Mouse (Mus musculus) forebrain, postnatal 0 days (tissue): ENCODE measurements around the gene Sec22c. TPM values are rescaled to one million over a fixed set of nuclear protein-coding genes. Genes with fewer than 3 reads are reported as not detected.

ENCODE experiments used
- ATAC-seq: fragments of 200-750 bp; cut with Nextera tagmentation; 2 replicates; pipeline ENCODE4 v1.8.0; 2017; ENCODE audit warnings: mild to moderate bottlenecking, moderate library complexity
- DNase-seq: peaks from one replicate; pipeline ENCODE4 v3.0.0-alpha.2; 2015
- H3K27ac ChIP-seq: fragments of 300-500 bp; sonication (generic); 2 replicates; pipeline ENCODE4 v1.5.1; 2014; ENCODE audit warnings: low read depth, mild to moderate bottlenecking, antibody characterized with exemption, low read length, moderate library complexity, mixed read lengths
- H3K27me3 ChIP-seq: fragments of 300-500 bp; sonication (generic); 2 replicates; pipeline ENCODE4 v1.6.1; 2014; ENCODE audit warnings: mild to moderate bottlenecking, low read length, mixed read lengths; ENCODE audit not compliant: insufficient read depth
- H3K36me3 ChIP-seq: fragments of 300-500 bp; sonication (generic); 2 replicates; pipeline ENCODE4 v1.6.1; 2014; ENCODE audit warnings: mild to moderate bottlenecking, moderate library complexity; ENCODE audit not compliant: insufficient read depth
- H3K4me1 ChIP-seq: fragments of 300-500 bp; sonication (generic); 2 replicates; pipeline ENCODE4 v1.6.1; 2014; ENCODE audit warnings: antibody characterized with exemption; ENCODE audit not compliant: insufficient read depth
- H3K4me2 ChIP-seq: fragments of 300-500 bp; sonication (generic); 2 replicates; pipeline ENCODE4 v1.6.1; 2014; ENCODE audit warnings: low read depth, mild to moderate bottlenecking, moderate library complexity
- H3K4me3 ChIP-seq: fragments of 300-500 bp; sonication (generic); 2 replicates; pipeline ENCODE4 v1.5.1; 2014; ENCODE audit warnings: low read depth, low read length, mixed read lengths
- H3K9ac ChIP-seq: fragments of 300-500 bp; sonication (generic); 2 replicates; pipeline ENCODE4 v1.6.1; 2014; ENCODE audit warnings: mild to moderate bottlenecking
- H3K9me3 ChIP-seq: fragments of 300-500 bp; sonication (generic); 2 replicates; pipeline ENCODE4 v1.6.1; 2016; ENCODE audit warnings: low read length
- CTCF ChIP-seq: sonication (generic); IDR thresholded peaks from 2 replicates; pipeline ENCODE4 v1.5.1; 2016; ENCODE audit warnings: antibody characterized with exemption, control low read depth, low read depth
- WGBS: fragments of 180-500 bp; shearing (Covaris S2); extraction: QIAGEN DNeasy Blood & Tissue Kit; methylation state at CpG from one replicate; pipeline ENCODE4 v1.1.7; 2014; 5-methylcytosine and 5-hydroxymethylcytosine counted together
- polyA plus RNA-seq: library from polyadenylated mRNA; unstranded; fragments of >200 nt; fragmentation: Nextera tagmentation; extraction: Ambion mirVana; gene quantifications from 2 replicates; pipeline ENCODE4 v1.2.1, GENCODE M21; 2015
- total RNA-seq: library from RNA; depleted of rRNA; stranded (reverse); fragments of >200 nt; gene quantifications from 2 replicates; pipeline ENCODE4 v1.2.3, GENCODE M21; 2014

Gene Sec22c
- total and polyA plus RNA-seq, 2 experiments from 2014 or later = 24.8 to 36.3 TPM

DNA sequence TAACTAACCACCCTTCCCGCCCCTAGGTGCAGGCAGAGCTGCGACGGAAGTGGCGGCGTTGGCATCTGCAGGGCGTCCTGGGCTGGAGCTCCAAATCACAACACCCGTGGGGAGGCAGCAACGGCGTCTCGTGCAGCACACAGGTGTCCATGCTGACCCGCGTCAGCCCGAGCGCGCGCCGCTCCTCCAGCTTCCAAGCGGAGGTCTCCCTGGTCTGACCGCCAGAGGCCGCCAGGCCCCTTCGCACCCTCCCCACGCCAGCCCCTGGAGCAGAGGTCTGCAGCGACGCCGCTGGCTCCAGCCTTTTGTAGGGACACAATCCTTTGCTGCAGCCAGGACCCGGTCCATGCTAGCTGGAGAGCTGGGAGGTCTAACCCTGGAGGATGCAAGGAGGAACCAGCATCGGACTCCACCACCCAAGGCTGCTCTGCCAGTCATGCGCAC, 35.9 kb downstream of the Sec22c start:
- peak; percentile 64 for ATAC-seq
- 1% methylated on average over 28 of the region's 28 CpGs for WGBS

DNA sequence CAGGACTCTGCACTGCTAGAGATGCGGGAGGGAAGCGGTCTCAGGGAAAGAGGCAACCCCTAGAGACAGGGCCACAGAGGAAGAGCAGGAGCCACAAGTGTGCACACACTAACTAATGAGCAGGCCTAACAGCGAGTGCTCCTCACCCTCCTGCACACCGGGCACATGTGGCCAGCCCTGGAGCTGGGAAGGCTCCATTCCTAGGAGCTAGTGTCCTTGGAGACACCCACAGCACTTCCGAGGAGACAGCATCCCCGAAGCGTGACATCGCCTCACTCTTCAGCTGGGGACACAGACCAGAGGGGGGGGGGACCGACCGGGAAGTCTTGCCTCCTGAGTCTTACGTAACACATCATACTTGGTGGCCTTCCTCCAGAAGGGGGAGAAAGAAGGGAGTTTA, 37.5 kb downstream of the Sec22c start:
- no peak for DNase-seq
- H3K4me2 ChIP-seq = no peak overlapping the region

More for the DNA sequence above, 35.9 kb downstream of the Sec22c start:
- Histone ChIP-seq H3K4me3 (peak overlapping the region; percentile 35), H3K27ac (no peak overlapping the region), H3K27me3 (no peaks in the 10 kb centered on the region), H3K36me3 (no peaks in the 10 kb centered on the region), H3K4me2 (peak overlapping the region; percentile 70), H3K9ac (peak overlapping the region; percentile 51), H3K9me3 (no peaks in the 10 kb centered on the region), H3K4me1 (peaks cover 12% of the 10 kb centered on the region; the same call in 1 of the 2 replicates)
- TF ChIP-seq CTCF = peak; percentile 77
- peak; percentile 65 for DNase-seq

DNA sequence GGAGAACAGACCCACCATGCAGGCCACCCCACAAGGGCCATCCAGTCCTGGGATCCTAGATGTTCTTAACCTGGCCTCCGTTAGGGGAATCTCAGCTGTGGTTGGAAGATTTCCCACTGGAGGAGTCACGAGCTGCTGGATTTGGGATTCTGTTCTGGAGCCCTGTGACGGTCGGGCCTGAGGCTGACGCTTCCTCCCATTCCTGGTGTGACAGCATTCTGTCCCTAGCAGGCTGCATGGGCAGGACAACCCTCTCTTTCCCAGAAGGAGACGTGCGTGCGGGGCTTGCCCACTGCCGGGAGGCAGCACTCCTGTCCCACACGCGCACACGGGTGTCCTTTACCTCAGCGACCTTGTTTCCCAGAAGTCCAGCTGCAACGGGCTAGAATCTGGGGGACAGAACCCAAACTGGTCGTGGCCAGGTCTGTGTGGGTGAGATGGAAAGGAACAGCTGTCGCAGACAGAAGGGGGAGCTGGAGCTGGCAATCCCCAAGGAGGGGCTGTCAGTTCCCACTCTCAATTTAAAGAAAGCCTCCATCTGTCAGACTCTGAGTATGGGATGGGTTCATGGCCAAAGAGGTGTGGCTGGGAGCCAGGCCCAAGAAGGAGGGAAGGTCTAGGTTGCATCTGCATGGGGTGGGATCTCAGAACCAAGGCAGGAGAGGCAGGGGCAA, 38.2 kb downstream of the Sec22c start:
- Histone ChIP-seq H3K36me3 (no peaks in the 10 kb centered on the region), H3K27ac (peak overlapping the region; percentile 67), H3K4me1 (peaks cover 12% of the 10 kb centered on the region; the same call in 1 of the 2 replicates), H3K4me2 (no peak overlapping the region), H3K27me3 (no peaks in the 10 kb centered on the region), H3K9me3 (no peaks in the 10 kb centered on the region), H3K4me3 (no peak overlapping the region), H3K9ac (no peak overlapping the region; the same call in 1 of the 2 replicates)
- 51% methylated on average over 16 of the region's 16 CpGs for WGBS
- peak; percentile 73 for DNase-seq
- no peak for TF ChIP-seq CTCF
- ATAC-seq = peak; percentile 47

More for the DNA sequence above, 37.5 kb downstream of the Sec22c start:
- Histone ChIP-seq H3K27ac (0 out of 2 replicates have a peak overlapping the region, but pooled peaks have one; percentile 67), H3K36me3 (no peaks in the 10 kb centered on the region), H3K27me3 (no peaks in the 10 kb centered on the region), H3K4me1 (peaks cover 12% of the 10 kb centered on the region; the same call in 1 of the 2 replicates), H3K9me3 (no peaks in the 10 kb centered on the region), H3K9ac (no peak overlapping the region), H3K4me3 (no peak overlapping the region)
- ATAC-seq = no peak
- WGBS = 68% methylated on average over 11 of the region's 11 CpGs
- no peak for TF ChIP-seq CTCF

DNA sequence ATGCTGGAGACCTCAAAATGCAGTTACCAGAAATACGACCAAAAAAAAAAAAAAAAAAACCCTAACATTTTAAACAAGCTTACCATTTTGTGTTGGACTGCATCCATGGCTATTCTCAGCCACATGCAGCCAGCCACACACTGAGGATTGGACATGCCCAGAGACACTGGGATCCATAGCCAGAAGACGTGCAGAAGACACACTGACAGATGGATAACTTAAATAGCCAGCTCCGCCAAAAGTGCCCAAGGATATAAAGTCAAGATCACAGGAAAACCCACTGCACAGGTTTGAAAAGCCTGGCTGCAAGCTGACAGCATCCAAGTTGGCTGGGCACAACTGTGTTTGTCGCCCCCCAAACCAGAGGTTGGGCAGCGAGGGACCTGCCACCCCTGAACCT, 41.2 kb downstream of the Sec22c start:
- Histone ChIP-seq H3K27ac (no peak overlapping the region), H3K9me3 (no peaks in the 10 kb centered on the region)
- ATAC-seq = no peak

DNA sequence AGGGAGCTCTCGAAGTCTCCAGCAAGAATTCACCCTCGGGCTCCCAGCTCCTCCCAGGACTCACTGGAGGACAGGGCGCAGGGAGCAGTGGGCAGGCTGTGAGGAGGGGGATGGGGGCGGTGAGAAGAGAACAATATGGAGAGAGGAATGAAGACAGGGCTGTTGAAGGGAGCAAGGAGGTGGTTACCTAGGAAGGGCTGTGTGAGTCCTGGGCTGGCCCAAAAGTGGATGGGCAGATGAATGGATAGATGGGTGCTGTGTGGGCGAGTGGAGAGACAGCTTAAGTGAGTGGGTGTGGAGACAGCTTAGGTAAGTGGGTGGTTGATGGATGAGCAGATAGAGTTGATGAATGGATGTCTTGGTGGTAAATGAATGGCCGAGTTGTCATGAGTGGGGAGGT, 41.8 kb downstream of the Sec22c start:
- Histone ChIP-seq H3K27ac (no peak overlapping the region), H3K9ac (no peak overlapping the region), H3K4me3 (no peak overlapping the region), H3K27me3 (no peaks in the 10 kb centered on the region), H3K9me3 (no peaks in the 10 kb centered on the region), H3K36me3 (no peaks in the 10 kb centered on the region), H3K4me2 (no peak overlapping the region), H3K4me1 (0 out of 2 replicates have a peak, but pooled peaks cover 5% of the 10 kb centered on the region)
- TF ChIP-seq CTCF = no peak
- no peak for DNase-seq
- WGBS = 70% methylated on average over 6 of the region's 6 CpGs
- ATAC-seq = no peak

More for the DNA sequence above, 41.2 kb downstream of the Sec22c start:
- no peak for TF ChIP-seq CTCF
- WGBS = 69% methylated on average over 5 of the region's 5 CpGs
- H3K9ac ChIP-seq = no peak overlapping the region
- 0 out of 2 replicates have a peak, but pooled peaks cover 7% of the 10 kb centered on the region for H3K4me1 ChIP-seq
- H3K4me2 ChIP-seq = no peak overlapping the region
- H3K4me3 ChIP-seq = no peak overlapping the region
- H3K27me3 ChIP-seq = no peaks in the 10 kb centered on the region
- H3K36me3 ChIP-seq = no peaks in the 10 kb centered on the region
- no peak for DNase-seq

DNA sequence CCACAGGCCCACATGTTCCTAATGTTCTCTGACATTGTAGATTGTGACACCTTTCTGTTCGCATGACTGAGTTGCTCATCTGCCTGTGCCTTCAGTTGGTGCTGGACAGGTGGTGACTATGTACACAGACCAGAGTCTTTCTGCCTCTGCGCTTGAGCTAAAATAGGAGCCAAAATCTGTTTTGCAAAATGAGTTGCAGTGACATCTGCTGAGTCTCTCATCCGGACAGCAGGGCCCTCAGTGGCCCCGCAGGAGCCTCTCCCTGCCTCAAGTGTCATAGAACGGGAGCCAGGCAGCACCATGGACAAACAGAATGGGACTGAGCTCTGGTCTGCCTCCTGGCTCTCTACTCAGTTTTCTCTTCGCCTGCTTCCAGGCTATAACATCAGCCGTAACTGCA, 45.5 kb downstream of the Sec22c start:
- no peak for ATAC-seq
- Histone ChIP-seq H3K36me3 (no peaks in the 10 kb centered on the region), H3K27ac (no peak overlapping the region), H3K9me3 (no peaks in the 10 kb centered on the region), H3K4me1 (no peaks in the 10 kb centered on the region), H3K4me2 (no peak overlapping the region), H3K9ac (no peak overlapping the region), H3K27me3 (no peaks in the 10 kb centered on the region), H3K4me3 (no peak overlapping the region)
- TF ChIP-seq CTCF = no peak
- WGBS = 78% methylated on average over 7 of the region's 7 CpGs
- DNase-seq = no peak

DNA sequence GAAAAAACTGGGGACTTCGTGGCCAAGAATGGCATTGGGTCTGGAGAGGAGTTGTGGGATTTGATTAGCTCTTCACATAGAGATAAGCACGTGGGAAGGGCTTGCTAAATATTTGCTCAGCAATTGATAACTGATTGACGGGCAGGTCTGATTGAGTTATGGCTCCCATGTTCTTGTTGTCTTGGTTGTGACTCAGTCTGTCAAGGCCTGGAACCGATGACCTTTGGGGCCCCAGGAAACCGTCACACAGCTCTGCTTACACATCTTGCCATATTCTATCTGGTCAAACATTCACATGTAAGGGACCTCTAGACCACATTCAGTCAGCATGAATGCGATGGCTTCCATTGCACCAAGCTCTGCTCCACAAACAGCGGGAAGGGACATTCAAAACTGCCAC, 47.0 kb downstream of the Sec22c start:
- Histone ChIP-seq H3K4me2 (no peak overlapping the region), H3K27ac (no peak overlapping the region), H3K27me3 (no peaks in the 10 kb centered on the region), H3K9ac (no peak overlapping the region), H3K36me3 (no peaks in the 10 kb centered on the region), H3K4me3 (no peak overlapping the region), H3K4me1 (no peaks in the 10 kb centered on the region), H3K9me3 (no peaks in the 10 kb centered on the region)
- DNase-seq (no peak), ATAC-seq (no peak)
- WGBS = 82% methylated on average over 7 of the region's 7 CpGs
- no peak for TF ChIP-seq CTCF
